Mouse (Mus musculus): ENCODE measurements around the gene Kctd2.
"Not testable (repeated sequence)": the region's sequence is repeated elsewhere in the genome, so short reads cannot be mapped to it uniquely, and the experiment has no call there.

The Kctd2 gene

DNA sequence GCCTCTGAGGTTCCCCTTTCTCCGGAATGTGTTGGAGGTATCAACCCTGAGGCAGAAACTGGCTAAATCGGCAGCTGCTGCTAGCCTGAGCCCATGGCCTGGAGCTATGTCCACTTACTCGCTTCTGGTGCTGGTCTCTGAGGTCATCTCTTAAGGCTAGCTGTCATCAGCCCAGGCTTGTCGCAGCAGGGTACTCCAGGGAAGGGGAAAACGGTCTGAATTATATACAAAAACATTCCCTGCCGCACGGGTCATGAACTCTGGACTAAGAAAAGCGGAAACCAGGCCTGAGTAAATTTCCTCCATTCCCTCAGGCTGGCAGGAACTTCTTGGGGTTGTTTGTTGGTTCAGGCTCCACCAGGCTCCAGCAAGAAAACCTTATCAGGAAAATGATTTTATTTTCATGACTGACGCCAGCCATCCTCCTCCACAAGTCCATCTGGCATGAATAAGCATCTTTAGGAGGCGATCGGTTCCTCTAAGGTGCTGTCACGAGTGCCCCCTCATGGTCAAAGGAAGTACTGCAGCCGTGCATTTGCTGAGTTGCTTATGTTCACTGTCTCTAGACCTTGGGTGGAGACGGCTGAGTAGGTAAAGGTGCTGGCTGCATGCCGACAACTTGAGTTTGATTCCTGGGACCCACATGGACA is 53.8 kb downstream of the Kctd2 start:
- DNase-seq (ENCODE audit: low read depth, low spot score) = peak; percentile 96

DNA sequence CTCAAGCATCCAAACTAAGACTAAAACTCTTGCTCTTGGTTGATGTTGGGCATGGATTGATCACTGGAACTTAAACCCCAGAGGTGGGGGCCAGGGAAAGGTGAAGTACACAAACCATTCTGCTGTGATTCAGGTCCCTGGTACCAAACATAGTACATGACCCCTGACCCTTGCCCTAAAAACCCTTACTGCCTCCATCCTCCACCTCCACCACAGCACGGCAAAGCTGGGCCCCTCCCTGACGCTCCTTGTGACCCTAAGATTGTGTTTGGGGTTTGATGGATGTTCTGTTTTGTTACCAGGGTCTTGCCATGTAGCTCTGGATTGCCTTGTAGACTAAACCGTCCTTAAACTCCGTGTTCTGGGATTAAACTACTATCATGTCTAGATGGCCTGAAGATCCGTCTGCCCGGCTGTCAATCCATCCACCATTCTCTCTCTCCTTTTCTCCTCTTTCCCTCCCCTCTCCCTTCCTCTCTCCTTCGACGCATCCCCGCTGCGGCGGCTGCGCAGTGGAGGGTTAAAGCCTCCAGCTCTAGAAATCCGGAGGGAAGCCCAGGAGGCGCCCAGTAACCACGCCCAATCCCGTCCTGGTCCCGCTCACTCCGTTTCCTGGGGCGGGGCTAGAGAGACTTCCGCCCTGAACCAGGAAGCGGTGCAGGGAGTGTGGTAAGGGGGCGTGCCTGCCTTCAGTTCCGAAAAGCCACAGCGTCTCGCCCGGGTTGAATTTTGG is 55.3 kb downstream of the Kctd2 start, which contains the start of gene Armc7:
Gene Armc7 (plus strand): TSS at position 643 of the 733 bp plus-strand sequence.
- peak; percentile 99 for DNase-seq (ENCODE audit: low read depth, low spot score)

DNA sequence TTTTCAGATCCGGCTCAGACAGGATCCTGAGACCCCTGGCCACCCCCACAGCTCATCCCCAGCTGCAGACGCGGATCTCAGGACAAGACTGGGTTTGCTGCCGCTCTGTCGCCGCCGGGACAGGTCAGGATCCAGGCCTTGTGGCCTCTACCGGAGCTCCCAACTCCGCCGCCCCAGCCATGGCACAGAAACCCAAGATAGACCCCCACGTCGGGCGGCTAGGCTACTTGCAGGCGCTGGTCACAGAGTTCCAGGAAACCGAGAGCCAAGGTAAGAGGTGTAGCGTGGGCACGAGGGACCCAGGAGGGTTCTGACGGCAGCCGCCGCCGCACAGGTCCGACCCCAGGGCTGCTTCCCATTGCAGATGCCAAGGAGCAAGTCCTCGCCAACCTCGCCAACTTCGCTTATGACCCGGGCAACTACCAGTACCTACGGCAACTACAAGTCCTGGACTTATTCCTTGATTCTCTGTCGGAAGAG is 55.9 kb downstream of the Kctd2 start:
- DNase-seq (ENCODE audit: low read depth, low spot score) = no peak

DNA sequence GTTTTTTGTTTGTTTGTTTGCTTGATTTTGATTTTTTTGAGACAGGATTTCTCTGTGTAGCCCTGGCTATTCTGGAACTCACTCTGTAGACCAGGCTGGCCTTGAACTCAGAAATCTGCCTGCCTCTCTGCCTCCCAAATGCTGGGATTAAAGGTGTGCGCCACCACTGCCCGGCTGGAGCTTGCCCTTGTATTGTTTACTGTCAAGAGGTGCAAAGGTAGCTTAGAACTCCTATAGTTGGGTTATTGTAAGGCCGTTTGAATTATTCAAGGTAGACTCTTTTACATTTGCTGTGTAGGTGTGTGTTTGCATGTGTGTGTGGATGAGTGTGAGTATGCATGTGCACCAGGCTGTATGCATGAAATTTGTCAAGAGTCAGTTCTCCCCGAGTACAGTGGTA is 56.7 kb downstream of the Kctd2 start:
- DNase-seq (ENCODE audit: low read depth, low spot score) = not testable (repeated sequence)

DNA sequence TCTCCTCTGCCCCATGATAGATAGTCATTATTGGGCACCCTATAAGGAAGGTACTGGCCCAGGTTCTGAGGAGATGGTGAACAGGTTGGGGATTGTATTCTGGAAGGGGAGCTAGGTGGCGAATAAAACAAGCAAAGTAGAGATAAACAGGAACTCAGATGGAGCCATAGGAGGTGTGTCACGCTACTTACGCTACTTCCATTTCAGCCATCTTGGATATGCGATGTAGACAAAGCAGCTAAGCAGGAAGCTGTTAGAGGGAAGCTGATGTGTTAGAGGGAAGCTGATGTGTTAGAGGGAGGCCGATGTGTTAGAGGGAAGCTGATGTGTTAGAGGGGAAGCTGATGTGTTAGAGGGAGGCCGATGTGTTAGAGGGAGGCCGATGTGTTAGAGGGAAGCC is 57.5 kb downstream of the Kctd2 start:
- not testable (repeated sequence) for DNase-seq (ENCODE audit: low read depth, low spot score)

DNA sequence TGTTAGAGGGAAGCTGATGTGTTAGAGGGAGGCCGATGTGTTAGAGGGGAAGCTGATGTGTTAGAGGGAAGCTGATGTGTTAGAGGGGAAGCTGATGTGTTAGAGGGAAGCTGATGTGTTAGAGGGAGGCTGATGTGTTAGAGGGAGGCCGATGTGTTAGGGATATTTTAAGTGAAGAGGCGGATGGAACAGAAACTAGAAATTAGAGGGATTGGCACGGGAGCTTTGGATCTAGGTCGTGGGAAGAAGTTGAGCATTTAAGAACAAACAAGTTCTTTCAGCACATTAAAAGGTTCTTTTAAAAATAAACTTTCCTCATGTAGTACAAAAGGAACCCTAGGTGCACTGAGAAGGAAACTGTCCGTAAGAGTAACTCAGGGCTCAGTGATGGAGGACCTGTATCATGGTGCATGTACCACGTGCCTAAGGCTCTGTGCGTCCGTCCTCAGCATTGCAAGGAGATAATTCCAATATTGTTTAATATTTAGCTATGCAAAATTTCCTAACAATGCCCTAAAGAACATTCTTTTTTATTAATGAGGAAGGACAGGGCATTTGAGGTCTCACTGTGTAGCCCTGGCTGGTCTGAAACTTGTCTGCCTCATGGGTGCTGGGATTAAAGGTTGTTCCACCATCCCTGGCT is 58.5 kb downstream of the Kctd2 start:
- DNase-seq (ENCODE audit: low read depth, low spot score) = no peak
